Mouse (Mus musculus) thymus, adult 2 months (tissue): ENCODE results near the gene Ndel1.

Experiments used
- CTCF ChIP-seq: fragments of 200-500 bp; IDR thresholded peaks from 2 replicates; pipeline ENCODE4 v1.5.1; 2012; ENCODE audit warnings: mild to moderate bottlenecking, control low read depth, low read length, moderate library complexity, borderline replicate concordance; ENCODE audit not compliant: control insufficient read depth, poor library complexity, insufficient read depth; ENCODE audit errors: extremely low read depth
- POLR2A ChIP-seq: fragments of 200-500 bp; IDR thresholded peaks from 2 replicates; pipeline ENCODE4 v1.6.1; 2012; ENCODE audit warnings: mild to moderate bottlenecking, low read length, control low read depth, moderate library complexity; ENCODE audit not compliant: control insufficient read depth, poor library complexity, insufficient read depth; ENCODE audit errors: extremely low read depth

DNA sequence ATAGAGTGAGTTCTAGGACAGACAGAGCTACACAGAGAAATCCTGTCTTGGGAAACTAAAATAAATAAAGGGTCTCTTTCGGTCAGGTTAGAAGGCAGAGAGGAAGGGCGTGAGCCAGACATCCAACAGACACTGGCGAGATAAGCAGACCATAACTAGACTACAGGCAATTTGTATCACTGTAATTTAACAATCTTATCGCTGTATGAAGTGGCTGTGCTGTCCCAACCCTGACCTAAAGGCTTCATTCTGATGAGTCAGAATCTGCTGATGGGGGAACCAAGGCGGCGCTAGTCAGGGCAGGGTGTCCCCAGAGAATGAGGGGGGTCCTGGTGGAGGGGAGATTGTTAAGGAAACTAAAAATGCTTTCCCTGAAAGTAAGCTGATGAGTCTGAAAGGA, 27.1 kb upstream of the Ndel1 start:
- TF ChIP-seq CTCF, result no peak
- no peak for TF ChIP-seq POLR2A
